Mouse (Mus musculus) lung, postnatal 0 days (tissue): ENCODE measurements around the gene Tdrkh.

Source experiments
- CTCF ChIP-seq: IDR thresholded peaks from 2 replicates; pipeline ENCODE4 v1.5.1; 2016; ENCODE audit warnings: antibody characterized with exemption, mild to moderate bottlenecking
- EP300 ChIP-seq: IDR thresholded peaks from 2 replicates; pipeline ENCODE4 v1.6.1; 2016; ENCODE audit warnings: antibody characterized with exemption, mild to moderate bottlenecking, control low read depth

DNA sequence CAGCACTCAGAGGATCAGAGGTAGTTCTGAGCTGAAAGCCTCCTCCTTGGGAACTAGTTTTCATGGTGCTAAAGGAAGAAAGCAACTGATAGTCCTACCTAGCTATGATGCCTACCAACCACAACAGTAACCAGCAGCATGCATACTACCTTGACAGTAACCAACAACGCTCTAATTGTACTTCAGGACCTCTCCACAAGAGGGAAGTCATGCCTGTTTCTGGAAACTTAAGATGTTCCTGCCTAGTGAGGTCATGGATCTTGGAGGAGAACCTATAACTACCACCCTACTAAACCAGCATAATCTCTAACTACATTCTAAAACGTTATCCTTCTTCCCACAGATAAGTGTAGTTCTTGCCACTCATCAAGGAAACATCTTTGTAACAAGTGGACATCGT is 28.1 kb downstream of the Tdrkh start:
- TF ChIP-seq CTCF (peak; percentile 66), EP300 (no peak)
